Mouse (Mus musculus): Measurements from ENCODE around the gene 9030624G23Rik.
"Not testable (repeated sequence)": the region's sequence is repeated elsewhere in the genome, so short reads cannot be mapped to it uniquely, and the experiment has no call there.

Gene 9030624G23Rik

GRCm38 (mm10) chr12:24097108-24097520, at the start of gene 9030624G23Rik:
TSS of gene 9030624G23Rik (minus strand) at chr12:24097246.
- DNase-seq: peak; percentile 62

- not testable (repeated sequence) for DNase-seq
These were observed 13.9 kb downstream of the 9030624G23Rik start for GRCm38 (mm10) chr12:24083096-24083495.
